Mouse (Mus musculus): ENCODE data around the gene Git2. TPM values are rescaled to one million over a fixed set of nuclear protein-coding genes. Genes with fewer than 3 reads are reported as not detected.
A peak's percentile ranks its signal among the peaks of the same experiment; 100 is the strongest.

Gene Git2
- 10 to 100 TPM; 42.4 to 45.4 TPM for total RNA-seq (2021)

DNA sequence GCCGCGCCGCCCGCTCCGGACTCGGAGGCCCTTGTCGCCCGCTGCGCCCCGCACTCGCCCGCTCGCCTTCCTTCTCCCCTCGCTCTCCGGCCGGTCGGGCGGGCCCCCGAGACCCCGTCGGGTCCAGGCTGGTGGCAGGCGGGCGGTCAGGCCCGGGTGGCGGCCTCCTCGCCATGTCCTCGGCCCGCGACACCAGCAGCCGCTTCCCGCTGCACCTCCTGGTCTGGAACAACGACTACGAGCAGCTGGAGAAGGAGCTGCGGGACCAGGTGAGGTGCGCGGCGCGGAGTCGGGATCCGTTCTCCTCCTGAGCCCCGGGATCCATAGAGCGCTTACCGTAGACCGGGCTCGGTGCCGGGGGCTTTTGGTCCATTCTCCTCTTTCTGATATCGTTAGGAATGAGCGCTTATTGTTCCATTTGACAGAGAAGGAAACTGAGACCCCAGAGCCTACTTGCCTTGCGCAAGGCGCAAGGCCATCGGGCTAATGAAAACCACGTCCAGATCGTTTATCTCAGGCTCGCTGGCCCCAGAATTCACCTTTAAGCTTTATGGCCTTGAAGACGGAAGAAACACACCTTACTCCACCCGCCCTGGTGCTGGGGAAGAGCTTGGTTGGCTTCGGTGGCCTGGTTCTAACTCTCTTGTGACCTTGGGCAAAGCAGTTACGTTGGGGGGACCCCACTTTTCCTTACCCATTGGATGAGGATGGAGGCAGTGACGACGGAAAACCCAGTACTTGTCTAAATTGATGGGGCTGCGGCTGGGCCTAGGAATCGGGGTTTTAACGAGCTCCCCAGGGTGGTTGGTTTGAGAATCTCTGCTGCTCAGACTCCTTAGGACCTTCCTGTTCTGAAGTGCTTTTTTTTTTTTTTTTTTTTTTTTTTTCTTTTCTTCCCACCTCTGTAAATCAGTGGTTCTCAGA lies at the start of gene Git2:
Gene Git2 (minus strand): TSS at position 462 of the 924 bp plus-strand sequence.
- DNase-seq, result no peak

- no peak for DNase-seq
Measured at GRCm38 (mm10) chr5:114824197-114824596, 48.9 kb upstream of the Git2 start.

DNA sequence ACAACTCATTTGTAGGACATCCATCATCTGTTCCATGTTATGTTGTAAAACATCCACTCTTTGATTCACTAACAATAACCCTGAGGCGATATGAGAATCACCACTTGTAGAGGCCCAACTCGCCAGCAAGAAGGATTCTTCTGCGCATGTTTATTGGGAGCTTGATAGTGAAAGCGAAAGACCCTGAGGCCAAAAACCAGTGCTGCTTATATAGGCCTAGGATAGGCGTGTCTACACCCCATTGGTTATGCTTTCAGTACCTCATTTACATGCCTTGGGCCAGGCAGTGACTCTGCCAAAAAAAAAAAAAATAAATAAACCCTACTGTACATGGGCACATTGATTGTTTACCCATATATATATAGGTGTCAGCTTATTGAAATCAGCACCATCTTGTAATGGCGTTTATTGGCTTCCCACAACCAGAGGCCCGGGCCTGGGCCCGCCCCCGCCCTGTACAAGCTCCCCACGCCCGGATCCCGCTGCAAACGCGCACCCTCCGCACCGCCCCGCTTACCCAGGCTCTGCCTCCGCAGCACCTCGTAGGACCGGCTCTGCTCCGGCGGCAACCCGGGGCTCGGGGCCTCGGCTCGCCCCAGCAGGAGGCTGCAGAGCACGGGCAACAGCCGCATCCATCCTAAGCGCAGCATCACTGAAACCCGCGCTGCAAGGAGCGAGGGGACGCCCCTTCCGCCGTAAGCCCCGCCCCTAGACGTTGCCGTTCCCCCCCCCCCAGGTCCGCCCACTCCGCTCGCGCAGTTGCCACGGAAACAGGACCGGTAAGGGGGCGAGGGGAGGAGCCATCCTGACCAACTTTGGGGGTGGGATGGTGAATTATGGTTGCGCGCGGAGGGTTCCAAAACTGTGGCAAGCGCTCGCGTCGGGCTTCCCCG lies 47.7 kb upstream of the Git2 start, which contains the start of gene 1500011B03Rik:
Gene 1500011B03Rik (minus strand): TSS at position 673 of the 893 bp plus-strand sequence.
- DNase-seq, result peak; percentile 73 to 77

- no peak for DNase-seq
Measured at GRCm38 (mm10) chr5:114818124-114818523, 42.8 kb upstream of the Git2 start.

- no peak for DNase-seq
Measured at GRCm38 (mm10) chr5:114816599-114816998, 41.3 kb upstream of the Git2 start.

DNA sequence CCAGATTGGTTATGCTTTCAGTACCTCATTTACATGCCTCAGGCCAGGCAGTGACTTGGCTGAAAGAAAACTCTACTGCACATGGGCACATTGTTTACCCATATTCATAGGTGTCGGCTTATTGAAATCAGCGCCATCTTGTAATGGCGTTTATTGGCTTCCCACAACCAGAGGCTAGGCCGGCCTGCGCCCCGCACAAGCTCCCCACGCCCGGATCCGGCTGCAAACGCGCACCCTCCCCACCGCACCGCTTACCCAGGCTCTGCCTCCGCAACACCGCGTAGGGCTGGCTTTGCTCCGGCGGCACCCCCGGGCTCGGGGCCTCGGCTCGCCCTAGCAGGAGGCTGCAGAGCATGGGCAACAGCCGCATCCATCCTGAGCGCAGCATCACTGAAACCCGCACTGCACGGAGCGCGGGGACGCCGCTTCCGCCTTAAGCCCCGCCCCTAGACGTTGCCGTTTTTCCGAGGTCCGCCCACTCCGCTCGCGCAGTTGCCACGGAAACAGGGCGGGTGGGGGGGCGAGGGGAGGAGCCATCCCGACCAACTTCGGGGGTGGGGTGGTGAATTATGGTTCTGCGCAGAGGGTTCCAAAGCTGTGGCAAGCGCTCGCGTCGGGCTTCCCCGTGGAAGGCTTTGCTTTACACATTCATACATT lies 38.3 kb upstream of the Git2 start:
- DNase-seq, result peak; percentile 89 to 91

DNA sequence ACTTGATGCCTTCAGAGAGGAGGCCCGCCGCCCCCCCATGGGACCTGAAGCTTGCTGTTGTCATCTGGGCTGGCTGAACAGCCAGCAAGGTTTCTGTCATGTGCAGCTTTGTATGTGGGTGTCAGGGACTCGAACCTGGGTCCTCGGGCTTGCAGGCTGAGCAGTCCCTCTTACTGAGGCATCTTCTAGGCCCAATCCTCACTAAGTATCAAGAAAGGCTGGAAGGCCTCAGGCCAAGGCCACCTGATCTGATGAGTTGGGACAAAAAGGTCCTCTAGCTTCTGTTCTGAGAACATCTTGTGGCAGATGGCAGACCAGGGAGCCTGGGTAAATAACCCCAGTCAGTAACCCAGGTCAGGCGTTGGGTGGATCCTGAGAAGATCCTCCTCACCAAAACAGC lies 34.5 kb upstream of the Git2 start:
- DNase-seq, result no peak

DNA sequence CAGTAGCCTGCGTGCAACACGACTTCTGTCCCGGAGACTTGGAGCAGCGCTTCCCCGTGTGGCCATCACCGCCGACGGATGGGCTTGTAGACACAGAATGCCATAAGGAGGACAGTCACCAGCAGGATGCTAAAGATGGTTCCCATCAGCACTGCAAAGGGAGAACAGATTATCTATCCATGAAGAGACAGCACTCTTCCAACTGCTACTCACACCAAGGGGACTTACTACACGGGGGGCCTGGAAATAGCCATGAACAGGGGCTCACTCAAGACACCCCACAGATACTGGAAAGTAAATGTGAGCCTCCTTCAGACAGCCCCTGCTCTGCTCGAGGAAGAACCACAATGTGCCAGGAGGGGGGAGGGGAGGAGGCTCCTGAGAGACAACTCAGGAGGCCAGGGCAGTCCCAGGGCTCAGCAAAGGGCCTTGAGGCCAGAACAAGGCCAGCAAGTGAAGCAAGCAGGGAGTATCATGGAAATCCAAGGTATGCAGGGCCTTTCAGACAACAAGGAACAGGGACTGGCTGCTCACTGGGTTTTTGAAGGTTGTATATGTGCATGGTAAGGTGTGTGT lies 34.0 kb upstream of the Git2 start:
- DNase-seq, result no peak

GRCm38 (mm10) chr5:114808385-114808784 lies 33.1 kb upstream of the Git2 start:
- DNase-seq, result no peak

DNA sequence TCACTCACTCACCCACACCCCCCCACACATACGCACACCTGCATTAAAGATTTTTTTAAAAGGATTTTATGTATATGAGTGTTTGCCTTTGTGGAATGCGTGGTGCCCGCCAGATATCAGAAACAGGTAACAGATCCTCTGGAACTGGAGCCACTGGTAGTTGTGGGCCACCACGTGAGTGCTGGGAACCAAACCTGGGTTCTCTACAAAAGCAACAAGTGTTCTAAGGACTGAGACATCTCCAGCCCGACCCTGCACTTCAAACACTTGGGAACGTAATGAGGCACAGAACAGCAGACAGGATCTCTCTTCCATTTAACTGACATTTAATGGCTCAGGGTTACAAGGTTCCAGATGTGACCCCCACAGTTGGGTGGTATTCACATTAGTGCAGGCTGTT lies 32.6 kb upstream of the Git2 start:
- no peak for DNase-seq

GRCm38 (mm10) chr5:114807468-114807867 lies 32.2 kb upstream of the Git2 start:
- DNase-seq, result no peak

- no peak for DNase-seq
Measured at GRCm38 (mm10) chr5:114807063-114807462, 31.7 kb upstream of the Git2 start.

GRCm38 (mm10) chr5:114806636-114807035 lies 31.3 kb upstream of the Git2 start:
- DNase-seq, result no peak

DNA sequence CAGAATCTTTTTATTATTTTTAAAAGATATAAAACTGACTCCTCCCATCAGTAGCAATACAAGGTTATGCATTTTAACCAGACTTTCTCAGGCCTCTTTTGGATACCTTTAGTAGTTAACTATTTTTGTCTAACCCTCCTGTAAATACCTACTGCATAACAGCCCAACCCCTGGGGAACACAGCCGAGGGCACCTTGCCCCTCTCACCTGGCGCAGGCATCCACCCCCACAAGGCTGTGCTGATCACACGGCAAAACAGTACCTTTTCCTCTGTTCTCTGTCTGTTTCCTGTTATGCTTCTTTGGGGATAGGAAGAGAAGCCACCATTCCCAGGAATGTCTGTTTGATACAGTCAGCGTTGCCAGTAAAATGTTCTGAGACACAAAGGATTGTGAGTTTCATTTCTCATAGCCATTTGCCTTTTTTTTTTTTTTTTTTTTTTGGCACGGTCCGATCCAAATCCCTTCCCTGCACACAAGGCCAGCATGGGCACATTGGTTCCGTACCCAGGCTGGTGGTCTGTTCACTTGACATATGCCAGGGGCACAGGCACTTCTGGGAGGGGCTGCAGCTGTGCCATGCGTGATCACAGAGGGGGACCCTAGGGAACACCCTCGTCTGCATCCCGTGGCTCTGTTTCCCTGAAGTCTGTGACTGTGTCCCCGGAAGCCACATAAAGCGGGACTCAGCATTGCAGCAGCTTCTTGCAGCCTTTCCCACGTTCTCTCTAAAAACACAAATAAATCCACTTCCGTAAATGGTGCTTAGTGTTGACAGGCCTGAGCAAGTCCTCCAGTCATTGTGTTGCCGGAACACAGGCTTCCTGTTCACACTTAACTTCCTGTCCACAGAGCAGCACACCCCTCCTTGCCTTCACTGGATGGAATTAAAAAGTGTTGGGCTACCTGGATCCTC lies 30.4 kb upstream of the Git2 start:
- DNase-seq, result no peak

DNA sequence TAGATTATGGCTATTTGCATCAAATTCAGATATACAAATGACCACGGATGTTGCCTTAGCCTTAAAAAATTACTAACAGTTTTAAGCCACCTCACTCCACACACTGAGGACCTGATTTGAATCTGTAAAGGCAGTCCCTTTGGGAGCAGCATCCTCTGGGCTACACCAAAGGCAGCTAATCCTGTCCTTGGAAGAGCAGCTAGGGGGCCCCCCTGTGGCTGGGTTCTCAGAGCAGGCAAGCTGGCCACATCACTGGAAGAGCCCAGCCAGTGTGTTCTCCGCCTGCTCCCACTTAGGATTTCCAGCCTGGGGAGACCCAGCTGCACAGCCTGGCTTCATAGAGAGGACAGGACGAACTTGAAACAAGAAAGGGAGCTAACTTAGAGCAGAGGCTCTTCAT lies 29.6 kb upstream of the Git2 start:
- peak; percentile 52 to 62 for DNase-seq

DNA sequence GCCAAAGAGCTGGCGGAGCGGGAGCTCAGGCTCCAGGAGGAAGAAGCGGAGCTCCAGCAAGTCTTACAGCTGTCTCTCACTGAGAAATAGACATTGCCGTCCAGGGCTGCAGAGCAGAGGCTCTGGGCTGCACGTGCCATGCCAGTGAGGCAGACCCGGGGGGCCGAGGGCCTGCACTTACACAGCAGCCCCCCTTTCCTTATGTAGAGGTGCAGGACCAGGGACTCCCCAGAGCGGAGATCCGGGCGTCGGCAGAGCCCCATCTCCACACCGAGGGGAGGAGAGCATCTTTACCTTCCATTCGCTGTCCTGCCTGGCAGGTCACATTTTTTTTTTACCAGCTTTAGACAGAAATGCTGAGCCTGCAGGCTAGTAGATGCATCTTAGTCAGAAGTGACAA lies 29.0 kb upstream of the Git2 start:
- no peak for DNase-seq

DNA sequence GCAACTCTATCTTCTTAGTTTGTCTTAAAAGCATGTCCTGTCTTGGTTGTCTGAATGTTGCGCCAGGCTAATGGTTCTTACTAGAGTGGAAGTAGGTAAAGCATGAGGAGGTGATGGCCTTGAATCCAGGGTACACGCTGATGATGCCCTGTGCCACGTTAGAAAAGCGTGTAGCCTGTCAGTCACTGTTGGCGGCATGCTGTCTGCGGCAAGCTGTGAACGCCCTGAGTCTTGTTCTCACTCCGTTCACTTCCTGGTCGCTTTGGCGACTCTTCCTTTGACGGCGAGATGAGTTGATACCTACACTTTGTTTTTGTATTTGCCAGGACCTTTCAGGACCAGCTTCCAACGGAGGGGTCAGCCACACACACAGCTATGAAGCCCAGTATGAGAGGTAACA lies 27.9 kb upstream of the Git2 start:
- DNase-seq, result no peak

- no peak for DNase-seq
Measured at GRCm38 (mm10) chr5:114801841-114802240, 26.5 kb upstream of the Git2 start.

GRCm38 (mm10) chr5:114801049-114801448 lies 25.7 kb upstream of the Git2 start:
- DNase-seq, result no peak

DNA sequence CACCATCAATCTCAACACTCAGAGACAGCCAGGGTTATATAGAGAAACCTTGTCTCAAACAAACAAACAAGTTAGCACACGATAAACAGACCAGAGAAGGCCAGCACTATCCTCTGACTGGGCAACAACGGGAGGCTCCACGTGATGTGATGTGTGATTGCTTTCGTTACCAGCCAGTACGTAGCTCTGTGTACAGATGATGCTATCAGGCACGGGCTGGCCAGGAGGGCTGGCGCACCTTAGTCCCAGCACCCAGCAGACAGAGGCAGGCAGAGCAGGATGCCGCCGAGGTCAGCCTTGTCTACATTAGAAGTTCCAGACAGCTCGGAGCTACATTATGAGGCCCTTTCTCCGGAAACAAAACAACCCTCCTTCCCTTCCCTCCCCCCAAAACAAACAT lies 24.5 kb upstream of the Git2 start:
- no peak for DNase-seq

GRCm38 (mm10) chr5:114797253-114797652 lies 21.9 kb upstream of the Git2 start:
- no peak for DNase-seq
